Mouse (Mus musculus): ENCODE results near the gene Tpcn2. TPM values are rescaled to one million over a fixed set of nuclear protein-coding genes. Genes with fewer than 3 reads are reported as not detected.

Gene Tpcn2
- polyA plus RNA-seq, 1 experiment from 2014 or later = 5.4 TPM

DNA sequence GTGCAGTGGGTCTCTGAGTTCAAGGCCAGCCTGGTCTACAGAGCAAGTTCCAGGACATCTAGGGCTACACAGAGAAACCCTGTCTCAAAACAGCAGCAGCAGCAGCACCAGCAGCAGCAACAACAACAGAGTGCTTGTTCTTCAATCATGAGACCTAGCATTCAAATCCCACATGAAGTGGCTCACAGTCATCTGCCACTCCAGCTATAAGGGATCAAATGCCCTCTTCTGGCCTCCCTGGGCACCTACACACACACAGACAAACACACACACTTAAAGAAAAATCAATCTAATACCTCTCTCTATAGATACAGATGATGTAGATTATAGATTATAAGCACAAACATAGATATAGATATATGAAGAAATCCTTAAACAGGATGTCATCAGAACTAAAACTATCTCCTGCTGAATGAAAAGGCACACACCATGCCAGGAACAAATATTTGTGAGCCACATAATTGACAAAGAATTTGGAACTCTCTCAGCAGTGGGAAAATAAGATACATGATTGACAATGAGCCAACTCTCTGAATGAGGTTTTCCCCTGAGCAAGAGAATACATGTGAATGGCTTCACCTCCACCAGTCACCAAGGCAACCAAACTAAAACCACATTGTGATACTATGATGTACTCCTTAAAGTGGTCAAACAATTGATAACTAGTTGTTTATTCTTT is 137.4 kb downstream of the Tpcn2 start:
- H3K4me3 ChIP-seq (ENCODE audit: low read length) = no peak overlapping the region
- H3K27ac ChIP-seq (ENCODE audit: low read length) = no peak overlapping the region
- H3K9ac ChIP-seq (ENCODE audit: low read length) = no peak overlapping the region
- H3K4me2 ChIP-seq (ENCODE audit: low read depth, low read length) = no peak overlapping the region
- H3K4me1 ChIP-seq (ENCODE audit: control insufficient read depth, insufficient read depth, low read length) = no peaks in the 10 kb centered on the region
- no peaks in the 10 kb centered on the region for H3K9me3 ChIP-seq (replicated peaks; ENCODE audit: control insufficient read depth, low read length)
- no peaks in the 10 kb centered on the region for H3K27me3 ChIP-seq (ENCODE audit: control insufficient read depth, insufficient read depth, low read length)
- no peak for ATAC-seq (replicated peaks; ENCODE audit: extremely low read depth, insufficient read depth, low FRiP score)
- no peaks in the 10 kb centered on the region for H3K36me3 ChIP-seq (ENCODE audit: control insufficient read depth, insufficient read depth)

GRCm38 (mm10) chr7:145143502-145144070 is 140.2 kb downstream of the Tpcn2 start:
- no peak for ATAC-seq (replicated peaks; ENCODE audit: extremely low read depth, insufficient read depth, low FRiP score)
- WGBS = 57% methylated on average over 3 of the region's 3 CpGs
- H3K4me3 ChIP-seq (ENCODE audit: low read length) = no peak overlapping the region
- H3K36me3 ChIP-seq (ENCODE audit: control insufficient read depth, insufficient read depth) = no peaks in the 10 kb centered on the region
- no peak overlapping the region for H3K9ac ChIP-seq (ENCODE audit: low read length)
- H3K4me1 ChIP-seq (ENCODE audit: control insufficient read depth, insufficient read depth, low read length) = no peaks in the 10 kb centered on the region
- no peak overlapping the region for H3K4me2 ChIP-seq (ENCODE audit: low read depth, low read length)
- H3K27ac ChIP-seq (ENCODE audit: low read length) = no peak overlapping the region
- H3K9me3 ChIP-seq (replicated peaks; ENCODE audit: control insufficient read depth, low read length) = peaks cover 8% of the 10 kb centered on the region
- no peaks in the 10 kb centered on the region for H3K27me3 ChIP-seq (ENCODE audit: control insufficient read depth, insufficient read depth, low read length)

- Histone ChIP-seq H3K36me3 (ENCODE audit: control insufficient read depth, insufficient read depth) (no peaks in the 10 kb centered on the region), H3K9me3 (replicated peaks; ENCODE audit: control insufficient read depth, low read length) (peaks cover 11% of the 10 kb centered on the region), H3K27ac (ENCODE audit: low read length) (no peak overlapping the region), H3K4me1 (ENCODE audit: control insufficient read depth, insufficient read depth, low read length) (no peaks in the 10 kb centered on the region), H3K27me3 (ENCODE audit: control insufficient read depth, insufficient read depth, low read length) (no peaks in the 10 kb centered on the region), H3K9ac (ENCODE audit: low read length) (no peak overlapping the region), H3K4me3 (ENCODE audit: low read length) (no peak overlapping the region), H3K4me2 (ENCODE audit: low read depth, low read length) (no peak overlapping the region)
- ATAC-seq (replicated peaks; ENCODE audit: extremely low read depth, insufficient read depth, low FRiP score) = no peak
- WGBS = 47% methylated on average over 2 of the region's 2 CpGs
These were observed 143.2 kb downstream of the Tpcn2 start for GRCm38 (mm10) chr7:145140656-145141055.

GRCm38 (mm10) chr7:145139576-145139975 is 144.2 kb downstream of the Tpcn2 start:
- Histone ChIP-seq H3K36me3 (ENCODE audit: control insufficient read depth, insufficient read depth) (no peaks in the 10 kb centered on the region), H3K27me3 (ENCODE audit: control insufficient read depth, insufficient read depth, low read length) (no peaks in the 10 kb centered on the region), H3K9me3 (replicated peaks; ENCODE audit: control insufficient read depth, low read length) (peaks cover 11% of the 10 kb centered on the region), H3K4me3 (ENCODE audit: low read length) (no peak overlapping the region), H3K9ac (ENCODE audit: low read length) (no peak overlapping the region), H3K4me2 (ENCODE audit: low read depth, low read length) (no peak overlapping the region), H3K27ac (ENCODE audit: low read length) (no peak overlapping the region), H3K4me1 (ENCODE audit: control insufficient read depth, insufficient read depth, low read length) (no peaks in the 10 kb centered on the region)
- ATAC-seq (replicated peaks; ENCODE audit: extremely low read depth, insufficient read depth, low FRiP score) = no peak
- 81% methylated on average over 3 of the region's 3 CpGs for WGBS

DNA sequence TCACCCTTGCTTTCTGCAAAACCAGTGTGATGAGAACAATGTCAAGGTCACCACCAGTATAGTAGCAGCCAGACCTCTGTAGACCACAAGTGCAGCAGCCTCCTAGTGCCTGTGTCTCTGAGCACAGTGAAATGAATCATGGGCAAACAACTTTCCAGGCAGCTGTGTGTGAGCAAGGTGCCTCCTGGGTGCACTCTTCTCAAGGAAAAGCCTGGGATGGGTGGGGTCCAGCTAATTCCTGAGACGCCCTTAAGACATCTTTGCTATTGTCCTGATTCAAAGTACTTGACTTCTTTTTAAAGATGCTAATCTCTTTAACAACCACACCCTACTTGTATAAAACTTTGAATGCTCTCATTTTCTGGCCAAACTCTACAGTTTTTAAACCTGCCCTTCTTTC is 144.7 kb downstream of the Tpcn2 start:
- no peak overlapping the region for H3K4me3 ChIP-seq (ENCODE audit: low read length)
- H3K9ac ChIP-seq (ENCODE audit: low read length) = no peak overlapping the region
- H3K27me3 ChIP-seq (ENCODE audit: control insufficient read depth, insufficient read depth, low read length) = no peaks in the 10 kb centered on the region
- peaks cover 11% of the 10 kb centered on the region for H3K9me3 ChIP-seq (replicated peaks; ENCODE audit: control insufficient read depth, low read length)
- H3K27ac ChIP-seq (ENCODE audit: low read length) = no peak overlapping the region
- 79% methylated on average over 1 of the region's 1 CpGs for WGBS
- no peak for ATAC-seq (replicated peaks; ENCODE audit: extremely low read depth, insufficient read depth, low FRiP score)
- no peaks in the 10 kb centered on the region for H3K36me3 ChIP-seq (ENCODE audit: control insufficient read depth, insufficient read depth)
- no peaks in the 10 kb centered on the region for H3K4me1 ChIP-seq (ENCODE audit: control insufficient read depth, insufficient read depth, low read length)
- H3K4me2 ChIP-seq (ENCODE audit: low read depth, low read length) = no peak overlapping the region

DNA sequence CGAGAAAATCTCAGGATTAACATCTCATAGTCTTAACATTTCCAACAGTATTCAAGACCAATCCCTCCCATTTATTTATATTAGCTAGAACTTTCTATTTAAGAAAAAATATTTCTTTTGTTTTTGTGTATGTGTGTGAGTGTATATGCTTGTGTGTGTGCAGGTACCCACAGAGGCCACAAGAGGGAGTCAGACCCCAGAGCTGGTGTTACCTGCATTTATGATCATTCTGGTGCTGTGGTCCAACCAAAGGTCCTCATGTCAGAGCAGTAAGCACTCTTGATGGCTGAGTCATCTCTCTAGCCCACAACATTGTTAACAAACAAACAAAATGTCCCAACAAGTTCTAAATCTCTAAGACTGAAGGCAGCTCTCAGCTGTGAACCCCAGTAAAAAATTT is 145.9 kb downstream of the Tpcn2 start:
- peaks cover 11% of the 10 kb centered on the region for H3K9me3 ChIP-seq (replicated peaks; ENCODE audit: control insufficient read depth, low read length)
- no peak overlapping the region for H3K9ac ChIP-seq (ENCODE audit: low read length)
- H3K4me2 ChIP-seq (ENCODE audit: low read depth, low read length) = no peak overlapping the region
- H3K27ac ChIP-seq (ENCODE audit: low read length) = no peak overlapping the region
- H3K4me3 ChIP-seq (ENCODE audit: low read length) = no peak overlapping the region
- 85% methylated on average over 1 of the region's 1 CpGs for WGBS
- no peaks in the 10 kb centered on the region for H3K36me3 ChIP-seq (ENCODE audit: control insufficient read depth, insufficient read depth)
- no peaks in the 10 kb centered on the region for H3K27me3 ChIP-seq (ENCODE audit: control insufficient read depth, insufficient read depth, low read length)
- ATAC-seq (replicated peaks; ENCODE audit: extremely low read depth, insufficient read depth, low FRiP score) = no peak
- H3K4me1 ChIP-seq (ENCODE audit: control insufficient read depth, insufficient read depth, low read length) = no peaks in the 10 kb centered on the region

DNA sequence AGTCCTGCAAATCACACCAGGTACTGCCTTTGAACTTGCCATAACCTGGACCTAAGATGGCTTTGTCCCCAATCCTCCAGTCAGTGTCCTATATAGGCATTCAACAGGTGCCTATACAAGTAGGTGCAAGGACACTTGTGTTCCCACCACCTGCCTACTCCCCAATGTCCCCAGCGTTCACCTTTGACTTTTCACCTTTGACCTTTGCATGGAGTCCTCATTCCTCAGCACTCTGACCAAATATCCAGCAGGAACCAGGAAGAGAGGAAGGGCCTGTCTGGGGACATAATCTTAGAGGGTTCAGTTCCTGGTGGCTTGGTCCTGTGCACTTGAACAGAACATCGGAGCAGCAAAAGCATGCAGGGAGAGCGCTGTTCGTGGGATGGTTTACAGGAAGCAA is 147.0 kb downstream of the Tpcn2 start:
- Histone ChIP-seq H3K4me2 (ENCODE audit: low read depth, low read length) (no peak overlapping the region), H3K9ac (ENCODE audit: low read length) (no peak overlapping the region), H3K4me3 (ENCODE audit: low read length) (no peak overlapping the region), H3K9me3 (replicated peaks; ENCODE audit: control insufficient read depth, low read length) (peaks cover 11% of the 10 kb centered on the region), H3K4me1 (ENCODE audit: control insufficient read depth, insufficient read depth, low read length) (no peaks in the 10 kb centered on the region), H3K27me3 (ENCODE audit: control insufficient read depth, insufficient read depth, low read length) (no peaks in the 10 kb centered on the region), H3K36me3 (ENCODE audit: control insufficient read depth, insufficient read depth) (no peaks in the 10 kb centered on the region), H3K27ac (ENCODE audit: low read length) (no peak overlapping the region)
- WGBS = 85% methylated on average over 4 of the region's 4 CpGs
- no peak for ATAC-seq (replicated peaks; ENCODE audit: extremely low read depth, insufficient read depth, low FRiP score)

Other genes with a start within 250 kb of the Tpcn2 start
- 0.34 TPM in 1 of 2 replicates, not detected in the other for gene 1810010D01Rik, start 75.9 kb downstream of the Tpcn2 start, polyA plus RNA-seq (2015; fragmentation: Nextera tagmentation; extraction: Ambion mirVana)
- 1.6 and 2.2 TPM in 2 replicates for gene Mrgprf, start 16.8 kb upstream of the Tpcn2 start, polyA plus RNA-seq (2015; fragmentation: Nextera tagmentation; extraction: Ambion mirVana)
- not detected in 2 replicates for gene Mrgprd, start 30.8 kb upstream of the Tpcn2 start, polyA plus RNA-seq (2015; fragmentation: Nextera tagmentation; extraction: Ambion mirVana)

Measured in heart, embryonic 16.5 days (tissue).